Mouse (Mus musculus): Measurements from ENCODE around the gene Sdk1.
"Not testable (repeated sequence)": the region's sequence is repeated elsewhere in the genome, so short reads cannot be mapped to it uniquely, and the experiment has no call there.

Gene Sdk1

GRCm38 (mm10) chr5:141637054-141637453, 395.8 kb downstream of the Sdk1 start:
- DNase-seq (ENCODE audit: low spot score): not testable (repeated sequence)

GRCm38 (mm10) chr5:141645671-141646070, 404.4 kb downstream of the Sdk1 start:
- no peak for DNase-seq (ENCODE audit: low spot score)

GRCm38 (mm10) chr5:141646621-141647020, 405.3 kb downstream of the Sdk1 start:
- DNase-seq (ENCODE audit: low spot score): no peak

DNA sequence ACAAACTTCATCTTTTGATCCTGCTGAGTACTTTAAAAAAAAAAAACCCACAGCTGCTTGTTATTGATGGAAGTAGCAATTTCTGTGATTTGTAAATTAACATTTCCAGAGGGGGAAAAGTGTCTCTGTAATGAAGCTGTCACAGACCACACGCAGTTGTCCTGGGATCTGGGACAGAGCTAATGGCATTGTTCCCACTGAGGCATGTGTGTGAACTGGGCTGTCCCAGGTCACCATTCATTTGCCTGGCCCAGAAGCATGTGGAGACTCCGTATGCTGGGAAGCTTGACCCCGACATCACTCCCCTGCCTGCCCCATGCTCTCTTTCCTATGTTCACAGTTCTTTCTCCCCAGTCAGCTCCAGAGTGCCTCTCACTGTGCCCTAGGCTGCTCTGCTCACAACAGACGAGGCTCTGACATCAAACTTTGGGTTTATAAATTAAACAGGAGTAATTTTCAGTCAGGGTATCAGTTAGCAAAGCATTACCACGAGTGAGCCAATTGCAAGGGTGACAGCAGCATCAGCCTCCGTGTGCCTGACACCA, 408.6 kb downstream of the Sdk1 start:
- no peak for DNase-seq (ENCODE audit: low spot score)

GRCm38 (mm10) chr5:141651690-141652377, 410.5 kb downstream of the Sdk1 start:
- DNase-seq (ENCODE audit: low spot score): no peak

DNA sequence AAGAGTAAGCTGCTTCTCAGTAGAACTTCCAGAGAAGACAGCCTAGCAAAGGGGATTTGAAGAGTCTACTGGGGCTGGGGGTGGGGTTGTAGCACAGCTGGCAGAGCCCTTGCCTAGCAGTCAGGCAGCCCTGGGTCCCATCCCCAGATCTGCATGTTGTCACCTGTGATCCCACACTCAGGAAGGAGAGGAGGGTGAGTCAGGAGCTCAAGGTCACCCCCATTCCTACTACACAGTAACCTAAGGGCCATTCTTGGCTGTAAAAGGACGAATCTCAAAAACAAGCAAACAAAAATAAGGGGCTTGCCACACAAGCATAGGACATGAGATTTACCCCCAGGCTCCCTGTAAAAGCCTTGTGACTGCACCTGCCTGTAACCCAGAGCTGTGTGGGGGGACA, 435.1 kb downstream of the Sdk1 start:
- DNase-seq (ENCODE audit: low spot score): no peak

- DNase-seq (ENCODE audit: low spot score): no peak
Measured at GRCm38 (mm10) chr5:141677034-141677433, 435.7 kb downstream of the Sdk1 start.

GRCm38 (mm10) chr5:141677841-141678240, 436.6 kb downstream of the Sdk1 start:
- DNase-seq (ENCODE audit: low spot score): no peak

- no peak for DNase-seq (ENCODE audit: low spot score)
Measured at GRCm38 (mm10) chr5:141686876-141687420, 445.7 kb downstream of the Sdk1 start.

- no peak for DNase-seq (ENCODE audit: low spot score)
Measured at GRCm38 (mm10) chr5:141689442-141690105, 448.3 kb downstream of the Sdk1 start.

DNA sequence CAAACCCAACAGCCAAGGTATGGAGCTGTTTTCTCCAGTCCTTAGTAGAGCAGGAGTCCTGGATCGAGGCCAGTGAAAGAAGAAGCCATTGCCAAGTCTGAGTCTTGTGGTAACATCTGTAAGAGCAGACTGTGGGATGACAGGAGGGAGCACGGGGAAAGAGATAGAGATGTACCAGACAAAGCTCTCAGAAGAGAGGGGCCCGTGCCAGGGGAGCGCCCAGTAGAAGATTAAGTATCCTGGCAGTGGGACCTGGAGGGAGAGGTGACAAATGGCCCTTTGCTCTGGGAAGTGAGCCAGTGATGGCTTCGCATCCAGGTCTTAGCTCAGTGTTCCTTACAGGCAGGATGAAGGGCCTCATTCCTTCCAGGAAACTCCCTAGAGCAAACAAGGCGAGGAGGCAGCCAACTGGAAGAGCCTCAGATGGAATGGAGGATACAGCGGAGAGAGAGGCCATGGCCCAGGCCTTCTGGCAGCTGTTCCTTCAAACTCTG, 450.2 kb downstream of the Sdk1 start:
- peak; percentile 3 for DNase-seq (ENCODE audit: low spot score)

DNA sequence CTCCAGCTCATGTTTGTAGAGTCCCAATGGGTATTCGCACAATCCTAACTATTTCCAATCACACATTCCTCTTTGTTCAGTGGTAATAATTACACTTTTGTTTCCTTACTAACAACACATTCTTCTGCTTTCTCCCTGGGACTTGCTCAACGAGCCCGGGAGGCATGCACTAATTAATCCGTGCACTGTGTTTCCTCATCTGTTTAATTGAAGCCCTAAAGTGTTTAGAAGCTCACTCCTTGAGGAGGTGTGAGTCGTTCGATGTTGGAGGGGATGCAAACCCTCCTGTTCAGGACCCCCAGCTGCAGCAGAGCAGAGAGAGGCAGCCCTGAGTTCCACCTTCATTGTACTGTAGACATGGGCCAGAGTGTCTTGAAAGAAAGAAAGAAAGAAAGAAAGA, 452.4 kb downstream of the Sdk1 start:
- no peak for DNase-seq (ENCODE audit: low spot score)

DNA sequence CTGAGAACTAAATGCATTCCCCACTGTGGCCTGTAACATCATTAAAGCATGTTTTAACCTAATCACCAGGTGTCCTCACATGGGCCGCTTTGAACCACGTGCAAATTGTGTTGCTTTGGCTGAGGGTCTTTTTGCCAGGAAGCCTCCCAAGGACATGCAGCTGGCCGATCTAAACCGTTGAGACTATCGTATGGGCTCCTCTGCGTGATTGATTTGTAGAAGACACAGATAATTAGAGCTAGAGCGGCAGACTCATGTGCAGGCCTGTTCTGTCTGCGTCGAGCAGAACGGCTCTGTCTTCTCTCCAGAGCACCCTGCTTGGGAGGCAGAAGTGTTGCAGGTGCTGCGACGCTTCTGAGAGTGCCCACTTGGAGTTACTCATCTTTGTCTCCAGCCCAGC, 453.6 kb downstream of the Sdk1 start:
- DNase-seq (ENCODE audit: low spot score): no peak

GRCm38 (mm10) chr5:141698406-141698805, 457.1 kb downstream of the Sdk1 start:
- DNase-seq (ENCODE audit: low spot score): no peak

GRCm38 (mm10) chr5:141720751-141721150, 479.5 kb downstream of the Sdk1 start:
- DNase-seq (ENCODE audit: low spot score): no peak

DNA sequence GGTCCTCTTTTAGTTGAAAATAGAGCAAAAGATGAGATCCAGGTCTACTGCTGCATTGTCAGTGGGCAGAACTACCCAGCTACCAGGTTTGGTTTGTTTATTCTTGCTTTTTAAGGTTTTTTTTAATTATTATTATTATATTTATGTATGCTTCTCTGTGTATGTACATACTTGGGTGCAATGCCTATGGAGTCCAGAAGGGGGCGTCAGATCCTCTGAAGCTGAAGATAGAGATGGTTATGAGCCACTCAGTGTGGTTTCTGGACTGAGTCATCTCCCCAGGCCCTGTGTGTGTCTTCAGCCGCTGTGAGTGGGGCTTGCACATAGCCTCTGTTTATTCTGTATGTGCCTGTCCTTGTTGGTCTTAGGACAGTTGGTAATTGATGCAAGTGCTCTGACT, 486.7 kb downstream of the Sdk1 start:
- DNase-seq (ENCODE audit: low spot score): no peak

- no peak for DNase-seq (ENCODE audit: low spot score)
Measured at GRCm38 (mm10) chr5:141730006-141730405, 488.7 kb downstream of the Sdk1 start.

DNA sequence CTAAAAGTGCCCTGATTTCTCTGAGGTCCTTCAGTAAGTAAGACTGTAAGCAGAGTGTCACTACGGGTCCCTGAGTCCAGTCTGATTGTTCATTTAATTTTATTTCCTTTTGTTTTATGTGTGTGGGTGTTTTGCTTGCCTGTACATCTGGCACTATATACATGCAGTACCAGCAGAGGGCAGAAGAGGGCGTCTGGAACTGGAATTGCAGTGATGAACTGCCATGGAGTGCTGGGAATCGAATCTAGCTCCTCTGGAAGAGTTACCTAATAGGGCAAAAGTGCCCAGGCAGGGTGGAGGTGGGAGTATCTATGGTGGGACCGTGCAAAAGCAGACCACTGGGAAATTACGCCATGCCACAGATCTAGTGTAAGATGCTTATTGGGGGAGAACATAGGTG, 497.4 kb downstream of the Sdk1 start:
- DNase-seq (ENCODE audit: low spot score): no peak

DNA sequence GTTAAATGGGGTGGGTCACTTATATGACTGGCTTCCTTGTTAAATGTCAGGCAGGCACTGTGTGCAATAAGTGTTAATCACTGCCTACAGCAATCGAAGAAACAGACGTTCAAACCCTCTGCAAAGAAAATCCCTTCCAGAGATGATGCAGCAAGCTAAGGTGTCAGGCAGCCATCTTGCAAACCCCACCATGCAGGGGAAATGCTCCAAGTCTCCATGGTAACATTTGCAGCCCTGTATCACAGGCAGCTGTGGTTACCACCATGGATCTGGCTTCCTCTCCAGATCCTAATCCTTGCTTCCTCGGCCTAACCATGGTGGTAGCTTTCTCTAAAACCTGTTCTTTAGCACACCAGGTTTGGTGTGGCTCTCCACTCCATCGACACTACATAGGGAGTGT, 507.5 kb downstream of the Sdk1 start:
- no peak for DNase-seq (ENCODE audit: low spot score)

DNA sequence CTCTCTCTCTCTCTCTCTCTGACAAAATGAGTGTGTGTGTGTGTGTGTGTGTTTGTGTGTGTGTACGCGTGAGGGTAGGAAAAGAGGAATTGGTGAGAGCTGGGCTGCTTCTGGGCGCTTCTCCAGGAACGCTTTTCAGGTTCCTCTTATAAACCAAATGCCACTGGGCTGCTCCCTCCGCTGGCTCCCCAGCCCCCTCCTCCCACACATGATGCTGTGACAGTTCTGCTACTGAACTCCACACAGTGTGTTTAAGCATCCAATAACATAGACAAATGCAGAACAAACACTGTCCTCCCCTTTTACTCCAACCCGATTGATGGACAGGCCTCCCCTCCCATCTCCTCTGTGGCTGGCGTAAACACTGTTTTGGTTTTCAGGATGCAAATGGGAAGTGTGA, 513.0 kb downstream of the Sdk1 start:
- no peak for DNase-seq (ENCODE audit: low spot score)

- no peak for DNase-seq (ENCODE audit: low spot score)
Measured at GRCm38 (mm10) chr5:141758885-141759284, 517.6 kb downstream of the Sdk1 start.

DNA sequence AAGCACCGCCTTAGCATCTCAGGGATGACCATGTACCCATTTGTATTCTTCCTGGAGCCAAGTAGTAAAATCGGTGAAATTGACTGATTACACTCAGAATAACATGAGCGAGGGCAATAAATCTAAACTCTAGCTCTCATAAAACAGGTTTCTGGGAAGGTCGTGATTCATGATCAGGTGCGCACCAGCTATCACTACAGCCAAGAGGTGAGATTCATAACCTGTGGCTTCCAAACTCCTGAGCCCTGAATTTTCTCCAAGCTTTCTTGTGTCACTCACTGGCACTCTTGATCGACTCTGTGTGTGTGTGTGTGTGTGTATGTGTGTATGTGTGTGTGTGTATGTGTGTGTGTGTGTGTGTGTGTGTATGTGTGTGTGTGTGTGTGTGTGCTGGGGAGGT, 522.8 kb downstream of the Sdk1 start:
- DNase-seq (ENCODE audit: low spot score): no peak

Measured in adipocyte (in vitro differentiated cells).